ENCODE assay signal across 9 mouse cellular contexts in the genomic region with DNA sequence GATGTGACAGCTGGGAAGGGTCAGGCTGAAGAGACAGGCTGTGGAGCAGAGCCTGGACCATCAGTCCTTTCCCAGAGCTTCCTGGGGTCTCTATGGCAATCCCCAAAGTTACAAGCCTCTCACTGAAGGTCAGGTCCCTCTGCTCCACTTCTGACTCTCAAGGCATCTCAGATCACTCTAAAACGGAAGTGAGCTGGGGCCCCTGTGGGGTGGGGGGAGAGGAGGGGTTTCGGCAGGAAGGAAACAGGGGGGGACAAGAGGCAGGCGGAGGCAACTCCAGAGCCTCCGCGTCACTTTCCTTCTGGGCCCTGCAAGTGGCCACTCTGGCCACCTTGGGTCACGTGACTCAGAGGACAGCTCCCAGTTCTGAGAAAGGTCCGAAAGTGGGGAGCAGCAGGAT. TPM values are rescaled to one million over a fixed set of nuclear protein-coding genes. Genes with fewer than 3 reads are reported as not detected.
DNase-seq lines count a peak whose midpoint lies in the region; ATAC-seq and TF ChIP-seq lines count a peak whose summit lies in the region.
"Had no signal": no experiment of that assay in that cellular context is flagged by ENCODE, and none has a peak within 500 bp of the region (broad histone marks: within the 10 kb centered on the region; RNA-seq: fewer than 3 reads in every experiment).

No protein-coding gene starts in this region.

- DNase-seq in heart, adult 2 months: peak; percentile 53 to 70
- no peak for DNase-seq in heart, adult 8-10 months (ENCODE audit: low spot score)
- DNase-seq in heart, postnatal 14 days: peak; percentile 46 to 54
- DNase-seq in liver: peak; percentile 58
- DNase-seq in c-Kit-positive CD71-positive TER-119-positive erythroid progenitor cells, embryonic 14.5 days (ENCODE audit: low spot score): no peak
- no peak for DNase-seq in right cerebral cortex, postnatal 36 days (ENCODE audit: low spot score in 2 of 2)

- peak overlapping the region; percentile 31; the same call in 1 of the 2 replicates for H3K9ac ChIP-seq in heart, adult 2 months (ENCODE audit: low read depth, low read length)
- H3K9ac ChIP-seq in neural tube, embryonic 13.5 days: no peak overlapping the region
- H3K9ac ChIP-seq: midbrain, embryonic 12.5 days had no signal

- no peaks in the 10 kb centered on the region for H3K27me3 ChIP-seq in heart, adult 2 months (ENCODE audit: control insufficient read depth, insufficient read depth, low read length)
- no peaks in the 10 kb centered on the region for H3K27me3 ChIP-seq in neural tube, embryonic 13.5 days
- H3K27me3 ChIP-seq: midbrain, embryonic 12.5 days had no signal

- intact Hi-C loops in heart, adult 2 months (cut with DNase I): no loop called here
- intact Hi-C loops in heart, postnatal 14 days (cut with DNase I): loop anchor here (10.0 kb wide), 1 partner anchor 371 kb away; no protein-coding TSS in a partner anchor

- no peaks in the 10 kb centered on the region for H3K9me3 ChIP-seq in neural tube, embryonic 13.5 days
- H3K9me3 ChIP-seq: midbrain, embryonic 12.5 days had no signal

- no peak for ATAC-seq in neural tube, embryonic 13.5 days (ENCODE audit: low read depth)
- no peak for ATAC-seq in erythroblast, adult 5-6 weeks (replicated peaks; ENCODE audit: low FRiP score, poor library complexity, severe bottlenecking)

- WGBS in heart, adult 2 months: 28% methylated on average over 7 of the region's 7 CpGs
- 57% methylated on average over 7 of the region's 7 CpGs for WGBS in neural tube, embryonic 13.5 days

- TF ChIP-seq EP300 in heart, adult 2 months (IDR thresholded peaks at IDR 0.05; ENCODE audit: insufficient read depth, low read depth, low read length): peak; percentile 65; the same call in 1 of the 2 replicates

- no peaks in the 10 kb centered on the region for H3K79me2 ChIP-seq in heart, adult 2 months (replicated peaks; ENCODE audit: control insufficient read depth, insufficient read depth, low read length)

- peak overlapping the region; percentile 67 for H3K27ac ChIP-seq in heart, adult 2 months
- H3K27ac ChIP-seq in neural tube, embryonic 13.5 days (replicated peaks): peak overlapping the region; percentile 38; the same call in 1 of the 2 replicates
- H3K27ac ChIP-seq: midbrain, embryonic 12.5 days had no signal

- H3K4me3 ChIP-seq in heart, adult 2 months: no peak overlapping the region
- H3K4me3 ChIP-seq in neural tube, embryonic 13.5 days: no peak overlapping the region
- H3K4me3 ChIP-seq: midbrain, embryonic 12.5 days had no signal

- H3K4me2 ChIP-seq in neural tube, embryonic 13.5 days: no peak overlapping the region
- H3K4me2 ChIP-seq: midbrain, embryonic 12.5 days had no signal

- TF ChIP-seq CTCF in heart, adult 2 months (IDR thresholded peaks at IDR 0.05): no peak

- TF ChIP-seq POLR2A in heart, adult 2 months (IDR thresholded peaks at IDR 0.05; ENCODE audit: insufficient read depth, low read depth, low read length): peak; percentile 38; the same call in 1 of the 2 replicates

- H3K36me3 ChIP-seq in heart, adult 2 months (ENCODE audit: control insufficient read depth, insufficient read depth, low read length): no peaks in the 10 kb centered on the region
- peaks cover 52% of the 10 kb centered on the region for H3K36me3 ChIP-seq in neural tube, embryonic 13.5 days

- peaks cover 14% of the 10 kb centered on the region for H3K4me1 ChIP-seq in heart, adult 2 months (ENCODE audit: control insufficient read depth, insufficient read depth, low read length)
- no peaks in the 10 kb centered on the region for H3K4me1 ChIP-seq in neural tube, embryonic 13.5 days (replicated peaks)
- H3K4me1 ChIP-seq: midbrain, embryonic 12.5 days had no signal

RNA-seq across cellular contexts. Expression of a gene that starts 38.6 kb away (rescaled TPM):
- total RNA-seq in heart, adult 2 months (2021): 10 to 100 TPM; 20.7 to 23.1 TPM
- 49.5 and 93.4 TPM in 2 replicates for polyA plus RNA-seq in heart, adult 2 months (2012; rRNA removed)
- 10 to 100 TPM; 15.9 to 19.3 (median 17.1) TPM for total RNA-seq in heart, adult 8-10 months (2022)
- total RNA-seq in heart, postnatal 14 days (2021): 10 to 100 TPM; 35.5 to 36.1 TPM
- 13.7 and 17.4 TPM in 2 replicates for polyA plus RNA-seq in neural tube, embryonic 13.5 days (2015; fragmentation: Nextera tagmentation; extraction: Ambion mirVana)
- 155 and 163 TPM in 2 replicates for total RNA-seq in erythroblast, adult 5-6 weeks (2015; ENCODE audit: low replicate concordance)
- total RNA-seq in erythroblast, adult 5-6 weeks (2017; ENCODE audit: low replicate concordance): 39.4 and 48.7 TPM in 2 replicates

Comparison
In these comparisons a context has a peak if more than half of its experiments do, and no peak if none do; other contexts are left out.
1. DNase-seq: peak in heart, adult 2 months (2 of 2), heart, postnatal 14 days (2 of 2) and liver (single experiment); none in heart, adult 8-10 months (single experiment), c-Kit-positive CD71-positive TER-119-positive erythroid progenitor cells, embryonic 14.5 days (single experiment) and right cerebral cortex, postnatal 36 days (0 of 2).